Mouse (Mus musculus) heart, embryonic 10.5 days (tissue): ENCODE results near the gene Socs3. TPM values are rescaled to one million over a fixed set of nuclear protein-coding genes. Genes with fewer than 3 reads are reported as not detected.
A peak's percentile ranks its signal among the peaks of the same experiment; 100 is the strongest.

Source experiments
- DNase-seq: peaks from one replicate; pipeline ENCODE4 v3.0.0-alpha.2; 2017; ENCODE audit warnings: low spot score
- H3K27ac ChIP-seq: fragments of 300-500 bp; sonication (generic); 2 replicates; pipeline ENCODE4 v1.5.1; 2016; ENCODE audit warnings: mild to moderate bottlenecking
- H3K27me3 ChIP-seq: fragments of 300-500 bp; sonication (generic); 2 replicates; pipeline ENCODE4 v1.6.1; 2016; ENCODE audit warnings: mild to moderate bottlenecking; ENCODE audit not compliant: poor library complexity, insufficient read depth, severe bottlenecking
- H3K36me3 ChIP-seq: fragments of 300-500 bp; sonication (generic); 2 replicates; pipeline ENCODE4 v1.6.1; 2016; ENCODE audit warnings: mild to moderate bottlenecking, moderate library complexity
- H3K4me1 ChIP-seq: fragments of 300-500 bp; sonication (generic); 2 replicates; pipeline ENCODE4 v1.6.1; 2016; ENCODE audit warnings: mild to moderate bottlenecking
- H3K4me3 ChIP-seq: fragments of 300-500 bp; sonication (generic); 2 replicates; pipeline ENCODE4 v1.5.1; 2016; ENCODE audit warnings: mild to moderate bottlenecking, moderate library complexity
- H3K9me3 ChIP-seq: fragments of 300-500 bp; sonication (generic); 2 replicates; pipeline ENCODE4 v1.6.1; 2016; ENCODE audit warnings: mild to moderate bottlenecking, moderate library complexity
- WGBS: fragments of 180-500 bp; shearing (Covaris S2); methylation state at CpG from one replicate; pipeline ENCODE4 v1.1.7; 2016; 5-methylcytosine and 5-hydroxymethylcytosine counted together
- polyA plus RNA-seq: library from polyadenylated mRNA; unstranded; fragments of >200 nt; fragmentation: Nextera tagmentation; extraction: Ambion mirVana; gene quantifications from 2 replicates; pipeline ENCODE4 v1.2.1, GENCODE M21; 2016

Gene Socs3
- polyA plus RNA-seq, 1 experiment from 2014 or later = 10.6 TPM

DNA sequence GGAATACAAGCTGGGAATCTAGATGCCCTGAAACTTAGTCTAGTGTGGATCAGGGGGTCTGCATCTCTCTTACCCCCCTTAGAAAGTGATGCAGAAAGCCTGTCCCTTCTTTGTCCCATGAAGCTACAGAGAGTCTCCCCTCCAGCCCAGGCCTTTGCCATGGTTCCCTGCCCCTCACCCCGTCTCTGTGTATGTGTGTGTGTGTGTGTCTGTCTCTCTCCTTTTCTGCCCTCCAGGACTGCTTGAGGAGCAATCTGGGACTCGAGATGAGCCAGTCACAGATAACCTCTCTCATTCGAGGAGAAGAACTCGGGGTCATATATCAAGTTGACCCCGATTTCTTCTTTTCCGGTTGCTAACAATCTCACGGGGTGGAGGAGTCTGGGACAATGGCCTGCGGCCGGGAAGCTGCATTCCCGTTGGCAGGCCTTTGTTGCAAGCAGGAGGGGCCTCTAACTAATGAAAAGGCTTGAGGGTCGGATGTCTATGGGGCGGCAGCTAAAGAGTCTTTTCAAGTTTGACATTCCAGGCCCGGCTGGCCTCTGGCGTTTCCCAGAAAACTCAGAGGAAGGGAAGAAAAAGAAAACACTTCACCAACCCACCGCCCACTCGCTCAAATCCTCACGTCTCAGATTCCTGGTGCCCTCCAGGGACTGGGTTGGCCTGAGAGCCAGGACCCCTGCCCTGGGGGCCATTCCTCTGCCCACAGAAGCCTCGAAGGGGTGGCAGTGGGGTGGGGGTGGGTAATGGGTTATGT lies 5.5 kb upstream of the Socs3 start:
- Histone ChIP-seq H3K4me3 (no peak overlapping the region; the same call in 1 of the 2 replicates), H3K4me1 (peaks cover 45% of the 10 kb centered on the region), H3K9me3 (no peaks in the 10 kb centered on the region), H3K27ac (peak overlapping the region; percentile 86), H3K27me3 (peaks cover 38% of the 10 kb centered on the region), H3K36me3 (no peaks in the 10 kb centered on the region)
- WGBS = 9% methylated on average over 18 of the region's 18 CpGs
- peak; percentile 74 for DNase-seq

DNA sequence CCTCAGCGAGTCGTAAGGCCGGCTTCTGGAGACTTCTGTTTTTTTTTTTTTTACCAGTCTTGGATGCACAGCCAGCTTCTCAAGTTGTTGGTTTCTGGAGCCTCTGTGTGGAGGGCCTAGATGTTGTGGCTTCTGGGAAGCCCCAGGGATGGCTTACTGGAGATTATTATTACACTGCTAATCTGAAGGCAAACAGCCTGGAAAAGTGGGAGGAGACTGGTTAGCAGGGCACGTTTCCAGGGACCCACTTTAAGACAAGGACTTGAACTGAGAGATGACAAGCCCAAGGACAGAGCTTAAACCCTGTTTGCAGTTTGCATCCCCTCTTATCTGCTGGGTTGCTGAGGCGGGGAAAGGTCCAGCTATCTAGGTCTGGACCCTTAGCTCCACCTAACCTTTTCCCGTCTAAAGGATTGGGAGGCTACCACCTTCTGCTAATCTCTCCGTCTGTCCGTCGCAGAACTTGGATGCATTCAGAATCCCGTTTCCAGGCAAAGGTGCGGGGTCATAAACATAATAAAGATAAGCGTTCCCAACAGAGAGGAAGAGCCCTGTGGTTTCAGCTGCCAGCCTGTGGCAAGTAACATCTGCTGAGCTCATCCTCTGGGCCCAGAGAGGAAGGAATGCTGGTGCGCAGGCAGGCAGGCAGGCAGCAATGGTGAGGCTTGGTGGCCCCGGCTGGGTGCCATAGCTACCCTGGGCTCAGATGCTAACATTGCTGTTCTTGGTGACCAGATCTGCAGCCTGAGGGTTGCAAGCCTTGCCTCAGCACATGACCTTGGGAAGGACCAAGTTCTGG lies 4.7 kb upstream of the Socs3 start:
- DNase-seq = peak; percentile 72
- H3K27ac ChIP-seq = peak overlapping the region; percentile 86

DNA sequence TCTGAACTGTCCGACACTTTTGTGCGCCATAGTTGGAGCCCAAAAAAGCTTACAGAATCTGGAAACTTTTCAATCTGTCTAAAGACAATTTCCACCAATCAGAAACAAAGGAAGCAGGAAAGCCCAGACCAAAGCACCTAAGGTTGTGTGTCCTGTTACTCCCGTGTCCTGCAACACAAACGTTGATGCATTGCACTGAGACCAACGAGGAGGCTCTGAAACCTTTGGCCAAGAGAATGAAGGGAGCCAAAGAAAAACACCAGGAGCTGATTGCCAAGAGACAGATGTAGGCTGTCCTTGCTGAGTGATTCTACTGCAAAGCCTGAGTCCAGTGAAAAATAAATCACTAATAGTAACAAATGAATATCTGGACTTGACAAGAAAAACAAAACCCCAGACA lies 3.7 kb upstream of the Socs3 start:
- Histone ChIP-seq H3K27ac (no peak overlapping the region), H3K27me3 (peaks cover 39% of the 10 kb centered on the region), H3K9me3 (no peaks in the 10 kb centered on the region), H3K4me3 (no peak overlapping the region), H3K36me3 (no peaks in the 10 kb centered on the region), H3K4me1 (peaks cover 61% of the 10 kb centered on the region)
- DNase-seq = peak; percentile 72
- WGBS = 46% methylated on average over 5 of the region's 5 CpGs

More for the DNA sequence above, 4.7 kb upstream of the Socs3 start:
- peaks cover 39% of the 10 kb centered on the region for H3K27me3 ChIP-seq
- peaks cover 53% of the 10 kb centered on the region for H3K4me1 ChIP-seq
- no peaks in the 10 kb centered on the region for H3K9me3 ChIP-seq
- 13% methylated on average over 14 of the region's 14 CpGs for WGBS
- H3K4me3 ChIP-seq = 0 out of 2 replicates have a peak overlapping the region, but pooled peaks have one; percentile 15
- H3K36me3 ChIP-seq = no peaks in the 10 kb centered on the region

DNA sequence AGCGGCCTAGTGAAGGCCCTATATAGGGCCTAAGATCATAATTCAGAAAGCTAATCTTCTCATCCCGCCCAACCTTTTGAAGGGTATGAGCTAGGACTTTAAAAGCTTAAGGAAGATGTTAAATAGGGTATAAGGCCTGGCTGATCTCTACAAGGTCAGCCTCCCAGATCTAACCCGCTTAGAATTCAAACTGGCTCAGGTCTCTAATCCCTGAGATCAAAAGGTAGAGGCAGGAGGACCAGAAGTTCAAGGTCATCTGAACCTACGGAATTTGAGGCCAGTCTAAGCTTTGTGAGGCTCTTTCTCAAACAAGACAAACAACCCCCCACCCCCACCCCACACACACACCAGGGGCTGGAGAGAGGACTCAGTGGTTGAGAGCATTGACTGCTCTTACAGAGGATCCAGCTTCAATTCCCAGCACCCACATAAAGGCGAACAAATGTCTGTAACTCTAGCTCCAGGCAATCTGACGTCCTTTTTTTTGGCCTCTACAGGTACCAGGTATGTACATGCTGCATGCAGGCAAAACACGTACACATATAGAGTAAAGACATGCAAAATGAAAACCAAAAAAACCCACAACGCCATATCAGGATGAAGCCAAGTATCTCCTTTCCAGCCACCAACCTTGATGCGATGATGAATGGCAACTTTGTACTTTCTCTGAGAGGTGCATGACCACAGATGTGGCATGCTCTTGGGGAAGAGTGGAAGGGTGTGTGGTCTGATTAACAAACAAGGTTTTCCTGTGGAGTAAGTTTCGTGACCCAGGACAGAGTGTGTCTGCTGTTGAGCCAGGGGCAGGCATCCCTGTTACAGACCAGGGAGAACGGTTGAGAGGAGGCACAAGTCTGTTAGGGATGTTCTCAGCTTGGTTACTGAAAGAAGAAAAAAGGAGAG lies 3.1 kb upstream of the Socs3 start:
- no peak for DNase-seq
- Histone ChIP-seq H3K27me3 (peaks cover 45% of the 10 kb centered on the region), H3K4me3 (no peak overlapping the region), H3K27ac (0 out of 2 replicates have a peak overlapping the region, but pooled peaks have one; percentile 52), H3K9me3 (no peaks in the 10 kb centered on the region), H3K36me3 (no peaks in the 10 kb centered on the region), H3K4me1 (peaks cover 67% of the 10 kb centered on the region)
- 60% methylated on average over 11 of the region's 11 CpGs for WGBS

DNA sequence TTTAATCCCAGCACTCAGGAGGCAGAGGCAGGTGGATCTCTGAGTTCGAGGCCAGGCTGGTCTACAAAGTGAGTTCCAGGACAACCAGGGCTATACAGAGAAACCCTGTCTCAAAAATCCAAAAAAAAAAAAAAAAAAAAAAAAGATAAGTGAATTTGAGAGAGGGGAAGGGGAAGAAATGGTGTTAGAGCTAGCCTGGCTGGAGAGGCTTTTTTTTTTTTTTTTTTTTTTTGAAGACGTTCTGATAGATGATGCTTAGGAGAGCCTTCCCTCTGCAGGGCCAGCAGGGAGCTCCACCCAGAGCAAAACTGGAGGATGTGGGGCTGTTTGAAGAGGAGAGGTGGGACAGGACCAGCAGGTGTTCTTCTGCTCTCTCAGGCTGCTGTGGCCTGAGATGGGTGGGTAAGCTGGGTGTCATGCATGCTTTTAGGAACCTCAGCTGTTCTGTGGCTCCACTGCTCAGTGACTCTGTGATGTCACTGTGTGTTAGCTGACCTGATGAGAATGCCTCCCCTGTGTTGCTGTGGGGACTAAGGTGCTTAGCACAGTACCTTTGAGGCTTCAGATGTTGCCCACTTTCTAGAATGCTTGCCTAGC lies 1.9 kb upstream of the Socs3 start:
- 44% methylated on average over 2 of the region's 2 CpGs for WGBS
- Histone ChIP-seq H3K9me3 (no peaks in the 10 kb centered on the region), H3K36me3 (peaks cover 9% of the 10 kb centered on the region; the same call in 1 of the 2 replicates), H3K4me1 (peaks cover 79% of the 10 kb centered on the region), H3K4me3 (no peak overlapping the region), H3K27me3 (peaks cover 55% of the 10 kb centered on the region), H3K27ac (no peak overlapping the region)
- DNase-seq = no peak

DNA sequence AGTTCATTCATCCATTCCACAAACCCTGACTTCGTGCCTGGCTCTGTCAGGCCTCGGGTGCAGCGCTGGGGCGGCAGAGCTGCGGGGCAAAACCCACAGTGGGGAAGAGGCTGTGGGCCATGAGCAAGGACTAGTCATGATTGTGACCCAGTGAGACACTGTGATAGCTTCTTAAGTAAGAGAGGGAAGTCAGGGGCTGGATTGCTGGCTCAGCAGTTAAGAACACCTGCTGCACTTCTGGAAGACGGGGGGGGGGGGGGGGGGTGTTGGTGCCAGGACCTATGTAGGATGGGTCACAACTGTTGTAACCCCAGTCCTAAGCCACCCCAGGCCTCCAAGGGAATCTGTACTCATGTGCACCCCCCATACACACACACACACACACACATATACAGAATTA lies 1.3 kb upstream of the Socs3 start:
- peaks cover 82% of the 10 kb centered on the region for H3K4me1 ChIP-seq
- 72% methylated on average over 6 of the region's 6 CpGs for WGBS
- peaks cover 15% of the 10 kb centered on the region for H3K36me3 ChIP-seq
- peaks cover 55% of the 10 kb centered on the region for H3K27me3 ChIP-seq
- no peak for DNase-seq
- no peak overlapping the region for H3K4me3 ChIP-seq
- no peaks in the 10 kb centered on the region for H3K9me3 ChIP-seq
- no peak overlapping the region for H3K27ac ChIP-seq

DNA sequence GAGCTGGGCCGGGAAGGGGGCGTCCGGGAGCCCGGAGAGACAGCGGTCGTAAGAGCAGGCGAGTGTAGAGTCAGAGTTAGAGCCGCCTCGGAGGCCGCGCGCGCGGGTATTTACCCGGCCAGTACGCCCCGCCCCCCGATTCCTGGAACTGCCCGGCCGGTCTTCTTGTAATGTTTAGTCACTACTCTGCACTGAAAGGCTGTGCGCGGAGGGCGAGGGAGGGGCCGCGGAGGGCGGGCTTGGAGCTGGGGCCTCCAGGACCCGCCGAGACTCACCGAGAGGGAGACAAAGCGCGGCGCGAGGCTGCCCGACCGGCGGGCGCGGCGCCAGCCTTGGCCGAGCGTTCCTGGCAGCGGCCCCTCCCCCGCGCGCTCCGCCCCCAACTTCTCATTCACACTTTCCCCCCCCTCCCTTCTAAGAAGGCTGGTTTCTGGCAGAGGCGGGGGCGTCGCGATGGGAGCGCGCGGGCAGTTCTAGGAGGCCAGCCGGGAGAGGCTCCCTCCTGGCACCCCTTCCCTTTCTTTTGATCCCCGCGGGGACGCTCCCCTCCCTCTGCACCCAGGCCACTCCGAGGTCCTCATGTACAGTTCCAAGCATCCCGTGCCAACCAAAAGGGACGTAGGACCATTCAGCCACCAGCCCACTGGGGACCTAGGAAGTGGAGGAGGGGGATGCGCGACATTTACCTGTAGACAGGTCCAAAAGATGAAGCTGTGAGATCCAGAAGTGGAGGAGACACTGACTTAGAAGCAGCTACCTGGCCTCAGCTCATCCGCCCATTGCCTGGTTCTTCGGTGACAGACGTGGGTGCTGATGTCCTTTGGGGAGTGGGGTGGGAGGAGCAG lies 525 bp downstream of the Socs3 start:
- Histone ChIP-seq H3K27ac (peak overlapping the region; percentile 91), H3K4me3 (peak overlapping the region; percentile 77), H3K36me3 (peaks cover 15% of the 10 kb centered on the region), H3K27me3 (peaks cover 53% of the 10 kb centered on the region), H3K9me3 (no peaks in the 10 kb centered on the region), H3K4me1 (peaks cover 80% of the 10 kb centered on the region)
- peak; percentile 98 for DNase-seq
- under 1% methylated on average over 65 of the region's 65 CpGs for WGBS

DNA sequence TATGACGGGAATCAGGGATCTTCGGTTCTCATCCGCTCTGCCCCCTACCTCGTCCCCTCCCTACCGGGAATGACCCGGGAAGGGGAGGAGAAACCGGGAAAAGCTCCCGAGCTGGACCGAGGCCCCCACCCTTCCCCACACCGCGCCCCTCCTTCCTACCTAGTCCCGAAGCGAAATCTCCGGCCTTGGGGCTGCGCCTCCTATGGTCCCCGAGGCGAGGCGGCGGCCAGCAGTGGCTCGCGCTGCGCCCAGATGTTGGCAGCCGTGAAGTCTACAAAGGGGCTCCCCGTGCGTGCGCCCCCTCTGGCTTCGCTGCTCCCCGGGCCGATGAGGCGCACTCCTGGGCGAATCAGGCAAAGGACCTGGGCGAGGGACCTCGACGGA lies 1.1 kb downstream of the Socs3 start:
- H3K4me1 ChIP-seq = peaks cover 80% of the 10 kb centered on the region
- DNase-seq = no peak
- H3K4me3 ChIP-seq = peak overlapping the region; percentile 77
- peaks cover 53% of the 10 kb centered on the region for H3K27me3 ChIP-seq
- under 1% methylated on average over 34 of the region's 34 CpGs for WGBS
- H3K27ac ChIP-seq = peak overlapping the region; percentile 91
- H3K9me3 ChIP-seq = no peaks in the 10 kb centered on the region
- peaks cover 15% of the 10 kb centered on the region for H3K36me3 ChIP-seq

DNA sequence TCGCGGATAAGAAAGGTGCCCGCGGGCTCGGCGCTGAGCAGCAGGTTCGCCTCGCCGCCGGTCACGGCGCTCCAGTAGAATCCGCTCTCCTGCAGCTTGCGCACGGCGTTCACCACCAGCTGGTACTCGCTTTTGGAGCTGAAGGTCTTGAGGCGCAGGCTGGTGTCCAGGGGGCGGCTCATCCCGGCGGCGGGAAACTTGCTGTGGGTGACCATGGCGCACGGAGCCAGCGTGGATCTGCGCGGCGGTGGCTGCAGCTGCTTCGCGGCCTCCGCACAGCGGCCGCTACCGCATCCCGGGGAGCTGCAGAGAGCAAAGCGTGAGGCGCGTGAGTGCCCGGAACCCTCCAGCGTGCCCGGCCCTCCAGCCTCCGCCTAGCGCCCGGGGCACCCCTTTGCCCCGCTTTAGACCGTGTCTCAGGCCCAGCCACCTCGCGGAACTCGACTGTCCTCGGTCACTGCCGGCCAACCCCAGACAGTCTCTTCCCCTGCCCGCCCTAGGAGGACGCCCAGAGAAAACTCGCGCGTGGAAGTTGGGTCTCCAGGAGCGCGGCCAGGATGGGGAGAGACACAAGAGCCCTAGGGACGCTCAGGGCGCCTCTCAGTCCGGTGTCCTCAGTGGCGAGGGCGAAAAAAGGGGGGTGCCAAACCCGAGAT lies 1.7 kb downstream of the Socs3 start:
- Histone ChIP-seq H3K27ac (peak overlapping the region; percentile 91), H3K9me3 (no peaks in the 10 kb centered on the region), H3K27me3 (peaks cover 48% of the 10 kb centered on the region), H3K36me3 (peaks cover 15% of the 10 kb centered on the region), H3K4me3 (peak overlapping the region; percentile 77), H3K4me1 (peaks cover 81% of the 10 kb centered on the region)
- DNase-seq = peak; percentile 80
- WGBS = under 1% methylated on average over 64 of the region's 64 CpGs

DNA sequence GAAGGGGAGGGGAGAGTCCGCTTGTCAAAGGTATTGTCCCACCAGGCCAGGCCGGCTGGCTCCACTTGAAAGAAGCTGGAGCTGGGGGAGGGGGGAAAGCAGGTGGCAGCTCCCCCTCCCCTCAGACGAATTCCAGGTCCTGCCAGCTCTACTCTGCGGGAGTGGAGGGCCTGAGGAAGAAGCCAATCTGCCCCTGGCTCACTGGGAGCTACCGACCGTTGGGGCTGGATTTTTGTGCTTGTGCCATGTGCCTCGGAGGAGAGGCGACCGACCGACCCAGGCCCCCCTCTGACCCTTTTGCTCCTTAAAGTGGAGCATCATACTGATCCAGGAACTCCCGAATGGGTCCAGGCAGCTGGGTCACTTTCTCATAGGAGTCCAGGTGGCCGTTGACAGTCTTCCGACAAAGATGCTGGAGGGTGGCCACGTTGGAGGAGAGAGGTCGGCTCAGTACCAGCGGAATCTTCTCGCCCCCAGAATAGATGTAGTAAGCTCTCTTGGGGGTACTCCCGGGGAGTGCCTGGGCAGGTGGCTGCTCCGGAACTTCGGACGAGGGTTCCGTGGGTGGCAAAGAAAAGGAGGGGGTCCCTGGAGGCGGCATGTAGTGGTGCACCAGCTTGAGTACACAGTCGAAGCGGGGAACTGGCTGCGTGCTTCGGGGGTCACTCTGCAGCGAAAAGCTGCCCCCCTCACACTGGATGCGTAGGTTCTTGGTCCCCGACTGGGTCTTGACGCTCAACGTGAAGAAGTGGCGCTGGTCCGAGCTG lies 2.4 kb downstream of the Socs3 start:
- H3K27me3 ChIP-seq = peaks cover 43% of the 10 kb centered on the region
- H3K9me3 ChIP-seq = no peaks in the 10 kb centered on the region
- peak overlapping the region; percentile 77 for H3K4me3 ChIP-seq
- DNase-seq = peak; percentile 74
- H3K36me3 ChIP-seq = peaks cover 15% of the 10 kb centered on the region
- WGBS = 5% methylated on average over 34 of the region's 34 CpGs
- H3K27ac ChIP-seq = peak overlapping the region; percentile 91
- peaks cover 81% of the 10 kb centered on the region for H3K4me1 ChIP-seq
